Mouse (Mus musculus) cerebellum, adult 2 months (tissue): ENCODE measurements at regions not wholly inside any gene's neighbourhood (a gene's known extent, or its start where the extent isn't known, plus 50 kb on each side); places are given as distances from the start of the nearest gene placed in this dataset.
A peak's percentile ranks its signal among the peaks of the same experiment; 100 is the strongest.

Experiments
- DNase-seq, 2 experiments: peaks; one replicate each; pipeline ENCODE4 v3.0.0; 2021
- H3K27ac ChIP-seq: fragments of 200-500 bp; 2 replicates; pipeline ENCODE4 v1.5.1; 2012; ENCODE audit warnings: low read length, control low read depth, inconsistent platforms; ENCODE audit not compliant: insufficient read depth
- H3K27me3 ChIP-seq: fragments of 200-500 bp; 2 replicates; pipeline ENCODE4 v1.6.1; 2012; ENCODE audit warnings: inconsistent platforms, mild to moderate bottlenecking, low read length, moderate library complexity; ENCODE audit not compliant: control insufficient read depth, insufficient read depth
- H3K4me1 ChIP-seq: fragments of 200-500 bp; 2 replicates; pipeline ENCODE4 v1.6.1; 2011; ENCODE audit warnings: low read length; ENCODE audit not compliant: control insufficient read depth, insufficient read depth
- H3K4me3 ChIP-seq: fragments of 200-500 bp; replicated peaks from 2 replicates; pipeline ENCODE3; 2011; ENCODE audit warnings: mild to moderate bottlenecking, low read depth, low read length, control low read depth; ENCODE audit not compliant: insufficient read depth
- CTCF ChIP-seq: fragments of 200-500 bp; IDR thresholded peaks from 2 replicates; pipeline ENCODE4 v1.5.1; 2011; ENCODE audit warnings: low read depth, mild to moderate bottlenecking, control low read depth, low read length, moderate library complexity, borderline replicate concordance; ENCODE audit not compliant: insufficient read depth
- POLR2A ChIP-seq: fragments of 200-500 bp; IDR thresholded peaks from 2 replicates; pipeline ENCODE4 v1.6.1; 2011; ENCODE audit warnings: low read length, control low read depth, borderline replicate concordance; ENCODE audit not compliant: insufficient read depth
- WGBS: fragments of 180-500 bp; shearing (Covaris S2); methylation state at CpG from one replicate; pipeline ENCODE4 v1.1.7; 2018; 5-methylcytosine and 5-hydroxymethylcytosine counted together

GRCm38 (mm10) chr15:32048836-32049235, 128.3 kb upstream of the Tas2r119 start:
- no peak for DNase-seq
- H3K27me3 ChIP-seq = no peaks in the 10 kb centered on the region
- WGBS = 63% methylated on average over 5 of the region's 5 CpGs
- H3K27ac ChIP-seq = no peak overlapping the region
- no peak overlapping the region for H3K4me3 ChIP-seq
- no peaks in the 10 kb centered on the region for H3K4me1 ChIP-seq
- TF ChIP-seq CTCF (no peak), POLR2A (no peak)

GRCm38 (mm10) chr15:32061573-32061972, 115.5 kb upstream of the Tas2r119 start:
- DNase-seq = no peak
- Histone ChIP-seq H3K27me3 (no peaks in the 10 kb centered on the region), H3K4me3 (no peak overlapping the region), H3K27ac (no peak overlapping the region), H3K4me1 (no peaks in the 10 kb centered on the region)
- WGBS = 86% methylated on average over 4 of the region's 4 CpGs
- no peak for TF ChIP-seq CTCF
- TF ChIP-seq POLR2A = no peak

- TF ChIP-seq POLR2A = no peak
- no peak for TF ChIP-seq CTCF
- WGBS = 21% methylated on average over 4 of the region's 4 CpGs
Measured at GRCm38 (mm10) chr15:32082109-32082508, 95.0 kb upstream of the Tas2r119 start.

GRCm38 (mm10) chr15:32093889-32094288, 83.2 kb upstream of the Tas2r119 start:
- no peaks in the 10 kb centered on the region; the same call in 1 of the 2 replicates for H3K27me3 ChIP-seq
- no peak for DNase-seq
- no peaks in the 10 kb centered on the region for H3K4me1 ChIP-seq
- TF ChIP-seq CTCF (no peak), POLR2A (no peak)
- H3K27ac ChIP-seq = no peak overlapping the region
- H3K4me3 ChIP-seq = no peak overlapping the region
- WGBS = 60% methylated on average over 11 of the region's 11 CpGs

More at GRCm38 (mm10) chr15:32082109-32082508, 95.0 kb upstream of the Tas2r119 start:
- peak; percentile 23 to 57 for DNase-seq
- Histone ChIP-seq H3K4me1 (no peaks in the 10 kb centered on the region; the same call in 1 of the 2 replicates), H3K4me3 (no peak overlapping the region), H3K27ac (no peak overlapping the region), H3K27me3 (no peaks in the 10 kb centered on the region)

GRCm38 (mm10) chr15:32095554-32095953, 81.5 kb upstream of the Tas2r119 start:
- DNase-seq = no peak
- Histone ChIP-seq H3K4me1 (no peaks in the 10 kb centered on the region), H3K4me3 (no peak overlapping the region), H3K27me3 (no peaks in the 10 kb centered on the region; the same call in 1 of the 2 replicates), H3K27ac (no peak overlapping the region)
- WGBS = 85% methylated on average over 1 of the region's 1 CpGs
- no peak for TF ChIP-seq CTCF
- no peak for TF ChIP-seq POLR2A

GRCm38 (mm10) chr15:32110659-32111058, 66.4 kb upstream of the Tas2r119 start:
- Histone ChIP-seq H3K4me3 (no peak overlapping the region), H3K4me1 (no peaks in the 10 kb centered on the region), H3K27ac (no peak overlapping the region), H3K27me3 (no peaks in the 10 kb centered on the region)
- 90% methylated on average over 2 of the region's 2 CpGs for WGBS
- no peak for TF ChIP-seq POLR2A
- TF ChIP-seq CTCF = no peak
- no peak for DNase-seq
